Mouse (Mus musculus): ENCODE results near the gene Cabp2. TPM values are rescaled to one million over a fixed set of nuclear protein-coding genes. Genes with fewer than 3 reads are reported as not detected.
A peak's percentile ranks its signal among the peaks of the same experiment; 100 is the strongest.

The Cabp2 gene
- polyA plus RNA-seq, 1 experiment: not detected

DNA sequence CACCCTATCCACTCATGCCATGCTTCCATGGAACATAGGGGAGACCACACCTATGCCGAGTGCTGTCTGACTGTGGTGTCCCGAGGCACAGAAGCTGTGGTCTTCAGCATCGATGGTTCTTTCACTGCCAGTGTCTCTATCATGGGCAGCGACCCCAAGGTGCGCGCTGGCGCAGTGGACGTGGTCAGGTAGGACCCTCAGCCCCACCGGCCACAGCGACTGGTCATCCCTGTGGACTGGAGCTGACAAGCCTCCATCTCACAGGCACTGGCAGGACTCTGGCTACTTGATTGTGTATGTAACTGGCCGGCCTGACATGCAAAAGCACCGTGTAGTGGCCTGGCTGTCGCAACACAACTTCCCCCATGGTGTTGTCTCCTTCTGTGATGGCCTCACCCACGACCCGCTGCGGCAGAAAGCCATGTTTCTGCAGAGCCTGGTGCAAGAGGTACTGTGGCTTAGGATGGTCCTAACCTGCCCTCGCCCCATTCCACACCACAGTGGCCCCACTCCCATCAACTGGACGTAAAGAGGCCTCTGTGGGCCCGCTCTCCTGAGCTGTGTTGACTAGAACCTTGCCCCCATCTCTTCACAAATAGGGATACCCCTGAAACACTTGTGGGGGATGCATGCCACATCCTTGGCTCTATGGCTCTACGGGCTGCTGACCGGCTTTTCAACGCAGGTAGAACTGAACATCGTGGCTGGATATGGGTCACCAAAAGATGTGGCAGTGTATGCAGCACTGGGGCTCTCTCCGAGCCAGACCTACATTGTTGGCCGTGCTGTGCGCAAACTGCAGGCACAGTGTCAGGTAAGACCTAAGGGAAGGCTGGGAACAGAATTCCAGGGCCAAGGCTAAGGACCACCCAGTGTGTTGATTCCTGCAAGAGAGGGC lies 30.9 kb downstream of the Cabp2 start:
- Histone ChIP-seq H3K27ac (ENCODE audit: insufficient read depth, low read depth, low read length) (peak overlapping the region; percentile 87), H3K4me1 (ENCODE audit: control insufficient read depth, insufficient read depth, low read length) (peaks cover 37% of the 10 kb centered on the region), H3K4me3 (ENCODE audit: insufficient read depth, low read length) (no peak overlapping the region)
- no peak for TF ChIP-seq POLR2A (IDR thresholded peaks at IDR 0.05; ENCODE audit: borderline replicate concordance, low read depth, low read length)
- no peak for TF ChIP-seq CTCF (IDR thresholded peaks at IDR 0.05; ENCODE audit: low read depth, low read length)

DNA sequence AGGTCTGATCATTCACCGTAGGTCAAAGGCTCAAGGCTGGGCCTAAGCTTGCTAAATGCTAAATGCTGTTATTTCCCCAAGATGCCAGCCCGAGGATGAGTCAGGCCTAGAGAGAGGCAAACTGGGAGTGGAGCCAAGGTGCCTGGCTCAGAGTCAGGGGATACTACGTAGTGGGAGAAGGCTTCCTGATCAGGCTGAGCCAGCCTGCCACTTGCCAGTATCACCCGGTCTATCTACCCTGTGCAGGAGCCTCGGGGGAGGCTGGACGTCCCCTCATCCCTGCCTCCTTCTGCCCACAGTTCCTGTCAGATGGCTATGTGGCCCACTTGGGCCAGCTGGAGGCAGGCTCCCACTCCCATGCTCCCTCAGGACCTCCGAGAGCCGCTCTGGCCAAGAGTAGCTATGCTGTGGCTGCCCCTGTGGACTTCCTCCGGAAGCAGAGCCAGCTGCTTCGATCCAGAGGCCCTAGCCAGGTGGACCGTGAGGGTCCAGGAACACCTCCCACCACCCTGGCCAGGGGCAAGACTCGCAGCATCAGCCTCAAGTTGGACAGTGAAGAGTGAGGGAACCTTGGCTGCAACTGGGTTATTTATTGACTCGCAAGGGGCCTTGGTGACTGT lies 31.9 kb downstream of the Cabp2 start:
- Histone ChIP-seq H3K4me3 (ENCODE audit: insufficient read depth, low read length) (peak overlapping the region; percentile 22), H3K4me1 (ENCODE audit: control insufficient read depth, insufficient read depth, low read length) (peaks cover 37% of the 10 kb centered on the region), H3K27ac (ENCODE audit: insufficient read depth, low read depth, low read length) (peak overlapping the region; percentile 87)
- no peak for TF ChIP-seq POLR2A (IDR thresholded peaks at IDR 0.05; ENCODE audit: borderline replicate concordance, low read depth, low read length)
- no peak for TF ChIP-seq CTCF (IDR thresholded peaks at IDR 0.05; ENCODE audit: low read depth, low read length)

DNA sequence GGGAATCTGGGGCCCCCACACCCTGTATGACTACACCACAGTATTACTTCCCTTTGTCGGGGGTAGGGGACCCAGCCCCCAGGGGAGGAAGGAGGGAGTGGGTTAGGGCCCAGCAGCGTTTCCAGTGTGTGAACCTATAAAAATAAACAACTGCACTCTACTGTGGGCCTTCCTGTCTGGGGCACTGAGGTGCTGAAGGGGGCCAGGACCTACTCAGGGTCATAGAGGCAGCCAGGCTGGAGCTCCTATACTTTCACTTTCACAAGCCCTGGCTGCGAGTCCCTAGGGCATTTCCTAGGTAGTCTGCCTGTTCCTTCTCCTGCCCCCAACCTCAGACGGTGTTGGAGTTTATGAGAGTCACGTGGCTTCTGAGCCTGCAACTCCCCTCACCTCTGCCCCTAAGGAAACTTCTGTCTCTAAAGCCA lies 32.4 kb downstream of the Cabp2 start:
- H3K4me1 ChIP-seq (ENCODE audit: control insufficient read depth, insufficient read depth, low read length): peaks cover 37% of the 10 kb centered on the region
- H3K27ac ChIP-seq (ENCODE audit: insufficient read depth, low read depth, low read length): peak overlapping the region; percentile 87
- no peak for TF ChIP-seq POLR2A (IDR thresholded peaks at IDR 0.05; ENCODE audit: borderline replicate concordance, low read depth, low read length)
- no peak for TF ChIP-seq CTCF (IDR thresholded peaks at IDR 0.05; ENCODE audit: low read depth, low read length)
- peak overlapping the region; percentile 22 for H3K4me3 ChIP-seq (ENCODE audit: insufficient read depth, low read length)

DNA sequence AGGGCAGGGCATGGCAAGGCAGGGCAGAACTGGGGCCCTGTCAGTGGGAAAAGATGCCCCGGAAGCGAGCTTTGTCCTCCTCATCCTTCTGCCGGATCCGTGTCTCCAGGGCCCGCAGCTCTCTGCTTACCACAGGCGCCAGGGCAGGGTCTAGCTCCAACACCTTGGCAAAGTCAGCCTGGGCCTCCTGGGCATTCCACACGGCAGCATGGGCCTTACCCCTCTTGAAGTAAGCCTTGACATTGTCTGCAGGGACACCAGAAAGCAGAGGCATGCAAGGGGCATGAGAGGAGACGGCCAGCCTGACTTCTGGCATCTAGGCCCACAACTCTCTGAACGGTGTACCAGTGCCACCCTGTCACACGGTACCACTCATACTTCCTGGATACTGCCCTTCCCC lies 33.2 kb downstream of the Cabp2 start:
- Histone ChIP-seq H3K27ac (ENCODE audit: insufficient read depth, low read depth, low read length) (peak overlapping the region; percentile 87), H3K4me3 (ENCODE audit: insufficient read depth, low read length) (no peak overlapping the region), H3K4me1 (ENCODE audit: control insufficient read depth, insufficient read depth, low read length) (peaks cover 37% of the 10 kb centered on the region)
- TF ChIP-seq CTCF (IDR thresholded peaks at IDR 0.05; ENCODE audit: low read depth, low read length) (no peak), POLR2A (IDR thresholded peaks at IDR 0.05; ENCODE audit: borderline replicate concordance, low read depth, low read length) (no peak)

DNA sequence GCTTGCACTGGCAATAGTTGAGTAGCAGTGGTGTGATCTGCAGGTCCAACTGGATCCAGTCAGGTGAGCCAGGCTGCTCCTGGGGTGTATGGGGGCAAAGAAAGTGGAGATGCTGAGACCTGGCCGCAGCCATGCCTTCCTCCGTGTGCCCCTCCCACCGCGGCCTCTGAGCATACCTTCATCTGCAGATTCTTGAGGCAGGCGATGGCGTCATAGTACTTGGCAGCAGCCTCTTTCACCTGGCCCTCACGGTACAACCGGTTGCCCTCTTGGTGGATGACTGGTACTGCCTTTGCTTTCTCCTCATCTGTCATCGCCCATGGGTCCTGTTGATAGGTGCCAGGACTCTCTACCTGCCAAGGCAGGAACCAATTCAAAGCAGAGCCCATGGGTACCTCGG lies 33.8 kb downstream of the Cabp2 start:
- TF ChIP-seq CTCF (IDR thresholded peaks at IDR 0.05; ENCODE audit: low read depth, low read length) (no peak), POLR2A (IDR thresholded peaks at IDR 0.05; ENCODE audit: borderline replicate concordance, low read depth, low read length) (no peak)
- Histone ChIP-seq H3K27ac (ENCODE audit: insufficient read depth, low read depth, low read length) (no peak overlapping the region), H3K4me3 (ENCODE audit: insufficient read depth, low read length) (no peak overlapping the region), H3K4me1 (ENCODE audit: control insufficient read depth, insufficient read depth, low read length) (peaks cover 39% of the 10 kb centered on the region)

DNA sequence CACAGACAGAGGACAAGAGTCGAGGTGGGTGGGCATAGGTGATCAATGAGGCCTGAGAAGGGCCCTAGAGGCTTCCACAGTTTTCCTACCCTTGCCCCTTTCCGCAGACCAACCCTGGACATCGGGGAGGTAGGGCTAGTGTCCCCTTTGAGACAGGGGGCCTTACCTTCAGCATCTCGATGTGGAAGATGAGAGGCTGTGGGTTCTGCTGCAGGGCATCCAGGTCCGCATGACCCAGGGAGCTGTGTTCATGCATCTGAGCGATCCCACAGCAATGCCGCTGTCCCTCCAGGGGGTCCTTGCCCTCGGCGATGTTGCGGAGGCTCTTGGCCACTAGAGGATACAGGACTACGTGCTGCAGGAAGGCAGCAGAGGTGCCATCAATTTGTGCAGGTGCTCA lies 34.4 kb downstream of the Cabp2 start:
- no peak overlapping the region for H3K4me3 ChIP-seq (ENCODE audit: insufficient read depth, low read length)
- H3K4me1 ChIP-seq (ENCODE audit: control insufficient read depth, insufficient read depth, low read length): peaks cover 45% of the 10 kb centered on the region
- TF ChIP-seq CTCF (IDR thresholded peaks at IDR 0.05; ENCODE audit: low read depth, low read length): no peak
- TF ChIP-seq POLR2A (IDR thresholded peaks at IDR 0.05; ENCODE audit: borderline replicate concordance, low read depth, low read length): no peak
- no peak overlapping the region for H3K27ac ChIP-seq (ENCODE audit: insufficient read depth, low read depth, low read length)

DNA sequence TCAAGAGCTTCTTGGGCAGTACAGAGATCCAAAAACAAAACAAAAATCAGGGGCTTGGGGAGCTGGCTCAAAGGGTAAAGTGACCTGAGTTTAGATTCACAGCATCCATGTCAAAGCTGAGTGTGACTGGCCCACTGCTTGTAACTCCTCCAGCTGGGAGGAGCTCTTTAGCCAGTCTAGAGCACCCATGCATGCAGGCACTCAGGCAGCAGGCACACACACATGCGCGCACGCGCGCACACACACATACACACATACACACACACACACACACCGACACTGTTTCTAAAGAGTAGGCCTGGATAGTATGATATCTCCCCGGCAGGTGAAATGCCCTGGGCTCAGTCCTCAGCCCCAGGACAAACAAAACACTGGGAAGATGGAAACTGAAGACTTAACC lies 35.6 kb downstream of the Cabp2 start:
- Histone ChIP-seq H3K4me1 (ENCODE audit: control insufficient read depth, insufficient read depth, low read length) (peaks cover 40% of the 10 kb centered on the region), H3K27ac (ENCODE audit: insufficient read depth, low read depth, low read length) (no peak overlapping the region), H3K4me3 (ENCODE audit: insufficient read depth, low read length) (no peak overlapping the region)
- TF ChIP-seq POLR2A (IDR thresholded peaks at IDR 0.05; ENCODE audit: borderline replicate concordance, low read depth, low read length): no peak
- TF ChIP-seq CTCF (IDR thresholded peaks at IDR 0.05; ENCODE audit: low read depth, low read length): no peak

DNA sequence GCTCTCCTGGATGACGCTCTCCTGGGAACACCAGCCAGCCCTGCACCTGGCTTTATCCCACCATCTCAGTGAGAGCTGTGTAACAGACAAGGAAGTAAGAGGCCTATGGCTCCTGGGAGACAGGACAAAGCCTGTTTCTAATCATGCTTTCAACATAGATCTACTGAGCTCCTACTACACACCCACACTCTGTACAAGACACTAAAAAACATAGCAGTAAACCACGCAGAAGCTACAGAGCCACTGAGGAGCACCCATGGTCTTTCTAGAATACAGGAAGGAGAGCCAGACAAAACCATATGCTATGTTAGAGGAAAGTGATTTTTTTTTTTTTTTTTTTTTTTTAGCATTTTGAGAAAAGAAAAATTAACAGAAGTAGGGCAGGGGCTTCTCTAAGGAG lies 37.0 kb downstream of the Cabp2 start:
- Histone ChIP-seq H3K4me1 (ENCODE audit: control insufficient read depth, insufficient read depth, low read length) (peaks cover 34% of the 10 kb centered on the region), H3K27ac (ENCODE audit: insufficient read depth, low read depth, low read length) (no peak overlapping the region)
- TF ChIP-seq CTCF (IDR thresholded peaks at IDR 0.05; ENCODE audit: low read depth, low read length) (no peak), POLR2A (IDR thresholded peaks at IDR 0.05; ENCODE audit: borderline replicate concordance, low read depth, low read length) (no peak)

DNA sequence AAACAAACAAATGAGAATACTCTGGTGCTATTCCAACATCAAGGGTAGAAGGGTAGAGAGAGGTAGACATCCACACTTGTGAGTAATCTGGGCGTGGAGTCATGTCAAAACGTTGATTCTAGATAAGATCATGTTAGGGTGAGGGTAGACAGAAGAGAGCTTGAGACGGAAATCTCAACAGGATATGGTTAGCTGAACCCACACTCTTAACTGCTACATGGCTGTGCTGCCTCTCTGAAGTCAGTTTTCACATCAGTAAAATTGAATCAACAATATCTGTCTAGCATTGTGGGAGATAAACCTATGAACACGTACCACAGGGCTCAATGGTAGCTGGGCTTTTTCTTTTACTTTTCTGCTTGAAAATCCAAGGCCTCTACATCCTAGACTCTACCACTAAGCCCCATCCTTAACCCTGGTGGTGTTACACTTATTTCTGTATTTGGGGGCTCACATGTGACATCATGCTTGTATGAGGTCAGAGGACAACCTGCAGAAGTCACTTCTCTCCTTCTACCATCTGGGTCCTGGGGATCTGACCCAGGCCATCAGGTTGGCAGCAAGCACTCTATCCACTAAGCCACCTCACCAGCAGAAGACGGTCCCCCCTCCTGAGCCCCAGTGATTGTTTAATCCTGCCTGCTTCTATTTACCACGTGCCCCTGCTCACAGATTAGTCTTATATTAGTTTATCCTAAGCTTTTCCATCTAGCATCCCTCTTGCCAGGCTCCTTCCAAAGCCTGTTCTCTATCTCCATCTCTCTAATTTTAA lies 38.5 kb downstream of the Cabp2 start:
- Histone ChIP-seq H3K27ac (ENCODE audit: insufficient read depth, low read depth, low read length) (no peak overlapping the region), H3K4me1 (ENCODE audit: control insufficient read depth, insufficient read depth, low read length) (peaks cover 33% of the 10 kb centered on the region), H3K4me3 (ENCODE audit: insufficient read depth, low read length) (0 out of 2 replicates have a peak overlapping the region, but pooled peaks have one; percentile 77)
- TF ChIP-seq POLR2A (IDR thresholded peaks at IDR 0.05; ENCODE audit: borderline replicate concordance, low read depth, low read length): no peak
- no peak for TF ChIP-seq CTCF (IDR thresholded peaks at IDR 0.05; ENCODE audit: low read depth, low read length)

More for the DNA sequence above, 37.0 kb downstream of the Cabp2 start:
- H3K4me3 ChIP-seq (ENCODE audit: insufficient read depth, low read length): no peak overlapping the region
